In genomic region chr8:69882021-69882756, GRCm38 (mm10) we compare ENCODE assay signal across 8 mouse cellular contexts. TPM values are rescaled to one million over a fixed set of nuclear protein-coding genes. Genes with fewer than 3 reads are reported as not detected.
A peak's percentile ranks its signal among the peaks of the same experiment; 100 is the strongest.
DNase-seq lines count a peak whose midpoint lies in the region; ATAC-seq and TF ChIP-seq lines count a peak whose summit lies in the region.

No protein-coding gene starts in this region.

- no peak for TF ChIP-seq EP300 in heart, adult 2 months (IDR thresholded peaks at IDR 0.05; ENCODE audit: insufficient read depth, low read depth, low read length)

- no peaks in the 10 kb centered on the region for H3K4me1 ChIP-seq in heart, adult 2 months (ENCODE audit: control insufficient read depth, insufficient read depth, low read length)
- H3K4me1 ChIP-seq in heart, embryonic 12.5 days (replicated peaks): peaks cover 27% of the 10 kb centered on the region
- 0 out of 2 replicates have a peak, but pooled peaks cover 5% of the 10 kb centered on the region for H3K4me1 ChIP-seq in kidney, embryonic 14.5 days (ENCODE audit: control insufficient read depth, insufficient read depth, low read length)
- peaks cover 8% of the 10 kb centered on the region for H3K4me1 ChIP-seq in liver, embryonic 16.5 days (ENCODE audit: control insufficient read depth, low read depth, low read length)
- peaks cover 47% of the 10 kb centered on the region for H3K4me1 ChIP-seq in olfactory bulb, adult 2 months (ENCODE audit: control insufficient read depth, insufficient read depth, low read length)

- 0 out of 2 replicates have a peak, but pooled peaks have one; percentile 33 for ATAC-seq in heart, embryonic 12.5 days (ENCODE audit: insufficient number of reproducible peaks, low FRiP score)
- peak; percentile 37; the same call in 1 of the 2 replicates for ATAC-seq in kidney, embryonic 14.5 days (ENCODE audit: low FRiP score, low TSS enrichment)
- ATAC-seq in liver, embryonic 16.5 days (ENCODE audit: low read depth): peak; percentile 38; the same call in 1 of the 2 replicates

- peaks cover 9% of the 10 kb centered on the region for H3K9me3 ChIP-seq in heart, embryonic 12.5 days (replicated peaks)
- H3K9me3 ChIP-seq in kidney, embryonic 14.5 days (ENCODE audit: control insufficient read depth, low read length): no peaks in the 10 kb centered on the region
- H3K9me3 ChIP-seq in liver, embryonic 16.5 days (replicated peaks; ENCODE audit: control insufficient read depth, low read length): no peaks in the 10 kb centered on the region; the same call in 1 of the 2 replicates

- no peak overlapping the region for H3K27ac ChIP-seq in heart, adult 2 months
- no peak overlapping the region for H3K27ac ChIP-seq in heart, embryonic 12.5 days (ENCODE audit: poor library complexity, severe bottlenecking)
- H3K27ac ChIP-seq in kidney, embryonic 14.5 days (ENCODE audit: low read depth, low read length): no peak overlapping the region
- H3K27ac ChIP-seq in liver, embryonic 16.5 days (ENCODE audit: low read length): no peak overlapping the region
- no peak overlapping the region for H3K27ac ChIP-seq in olfactory bulb, adult 2 months (ENCODE audit: insufficient read depth, low read depth, low read length)

- intact Hi-C loops in heart, adult 2 months (cut with DNase I): no loop called here

- 8% methylated on average over 103 of the region's 103 CpGs for WGBS in heart, adult 2 months
- 9% methylated on average over 102 of the region's 103 CpGs for WGBS in heart, embryonic 12.5 days
- 8% methylated on average over 103 of the region's 103 CpGs for WGBS in kidney, embryonic 14.5 days
- WGBS in liver, embryonic 16.5 days (ENCODE audit: insufficient replicate concordance): 8% methylated on average over 99 of the region's 103 CpGs
- 5% methylated on average over 103 of the region's 103 CpGs for WGBS in olfactory bulb, adult 2 months

- H3K27me3 ChIP-seq in heart, adult 2 months (ENCODE audit: control insufficient read depth, insufficient read depth, low read length): peaks cover 33% of the 10 kb centered on the region
- H3K27me3 ChIP-seq in heart, embryonic 12.5 days (replicated peaks): peaks cover 93% of the 10 kb centered on the region
- H3K27me3 ChIP-seq in kidney, embryonic 14.5 days (ENCODE audit: control insufficient read depth, insufficient read depth, low read length): peaks cover 89% of the 10 kb centered on the region
- peaks cover 83% of the 10 kb centered on the region for H3K27me3 ChIP-seq in liver, embryonic 16.5 days (ENCODE audit: control insufficient read depth, insufficient read depth, low read depth, low read length)

- no peaks in the 10 kb centered on the region for H3K36me3 ChIP-seq in heart, adult 2 months (ENCODE audit: control insufficient read depth, insufficient read depth, low read length)
- no peaks in the 10 kb centered on the region for H3K36me3 ChIP-seq in heart, embryonic 12.5 days
- H3K36me3 ChIP-seq in kidney, embryonic 14.5 days (ENCODE audit: control insufficient read depth, insufficient read depth, low read length): no peaks in the 10 kb centered on the region
- H3K36me3 ChIP-seq in liver, embryonic 16.5 days (ENCODE audit: control insufficient read depth, insufficient read depth): no peaks in the 10 kb centered on the region

- peak overlapping the region; percentile 68 for H3K4me2 ChIP-seq in heart, embryonic 12.5 days
- peak overlapping the region; percentile 50 for H3K4me2 ChIP-seq in kidney, embryonic 14.5 days (replicated peaks; ENCODE audit: low read depth, low read length)
- H3K4me2 ChIP-seq in liver, embryonic 16.5 days (ENCODE audit: low read depth, low read length): peak overlapping the region; percentile 52

- 0 out of 2 replicates have a peak overlapping the region, but pooled peaks have one; percentile 2 for H3K9ac ChIP-seq in heart, adult 2 months (ENCODE audit: low read depth, low read length)
- H3K9ac ChIP-seq in heart, embryonic 12.5 days: peak overlapping the region; percentile 49; the same call in 1 of the 2 replicates
- H3K9ac ChIP-seq in kidney, embryonic 14.5 days (ENCODE audit: low read depth, low read length): peak overlapping the region; percentile 28; the same call in 1 of the 2 replicates
- no peak overlapping the region for H3K9ac ChIP-seq in liver, embryonic 16.5 days (ENCODE audit: low read depth, low read length)

- H3K4me3 ChIP-seq in heart, adult 2 months: peak overlapping the region; percentile 34
- peak overlapping the region; percentile 49 for H3K4me3 ChIP-seq in heart, embryonic 12.5 days
- H3K4me3 ChIP-seq in kidney, embryonic 14.5 days (ENCODE audit: low read length): peak overlapping the region; percentile 39
- peak overlapping the region; percentile 44 for H3K4me3 ChIP-seq in liver, embryonic 16.5 days (ENCODE audit: low read depth, low read length)
- H3K4me3 ChIP-seq in olfactory bulb, adult 2 months (ENCODE audit: insufficient read depth, low read depth, low read length): peak overlapping the region; percentile 44

- DNase-seq in heart, adult 2 months: peak; percentile 65
- DNase-seq in heart, adult 8-10 months (ENCODE audit: low spot score): no peak
- DNase-seq in brain, adult 2 months (ENCODE audit: low read depth, low spot score): peak; percentile 49
- DNase-seq in spleen, postnatal 14 days (ENCODE audit: low spot score in 2 of 2): no peak

- TF ChIP-seq CTCF in heart, adult 2 months (IDR thresholded peaks at IDR 0.05): no peak
- no peak for TF ChIP-seq CTCF in olfactory bulb, adult 2 months (IDR thresholded peaks at IDR 0.05; ENCODE audit: insufficient read depth, low read depth, low read length)

- no peaks in the 10 kb centered on the region for H3K79me2 ChIP-seq in heart, adult 2 months (replicated peaks; ENCODE audit: control insufficient read depth, insufficient read depth, low read length)

- TF ChIP-seq POLR2A in heart, adult 2 months (IDR thresholded peaks at IDR 0.05; ENCODE audit: insufficient read depth, low read depth, low read length): no peak
- 0 out of 2 replicates have a peak, but pooled peaks have one; percentile 21 for TF ChIP-seq POLR2A in olfactory bulb, adult 2 months (IDR thresholded peaks at IDR 0.05; ENCODE audit: insufficient read depth, low read depth, low read length)

RNA-seq across cellular contexts. Expression of gene Cilp2, which starts 5.3 kb away (rescaled TPM):
- total RNA-seq in heart, adult 2 months (2021): 1 to 10 TPM; 1.5 to 1.9 TPM
- 11.2 and 16.8 TPM in 2 replicates for polyA plus RNA-seq in heart, adult 2 months (2012; rRNA removed)
- total RNA-seq in heart, adult 8-10 months (2022): 1 to 10 TPM; 1.3 to 3.1 (median 2.4) TPM
- 0.78 and 0.82 TPM in 2 replicates for polyA plus RNA-seq in heart, embryonic 12.5 days (2016; fragmentation: Nextera tagmentation; extraction: Ambion mirVana)
- polyA plus RNA-seq in kidney, embryonic 14.5 days (2014; fragmentation: Nextera tagmentation; extraction: Ambion mirVana): 0.58 and 0.77 TPM in 2 replicates
- not detected in 2 replicates for polyA plus RNA-seq in liver, embryonic 16.5 days (2015; fragmentation: Nextera tagmentation; extraction: Ambion mirVana)
- not detected in 2 replicates for polyA plus RNA-seq in olfactory bulb, adult 2 months (2012; ENCODE audit: insufficient read depth, insufficient read length, low replicate concordance, missing spikeins)

RNA-seq across cellular contexts. Expression of gene Tssk6, which starts 19.8 kb away (rescaled TPM):
- total RNA-seq in heart, adult 2 months (2021): under 1 TPM; 0.16 to 0.23 TPM
- polyA plus RNA-seq in heart, adult 2 months (2012; rRNA removed): 0.23 and 0.49 TPM in 2 replicates
- total RNA-seq in heart, adult 8-10 months (2022): under 1 TPM in 1 of 4 experiments, not detected in 3; 0.19 TPM
- 1.9 and 3.1 TPM in 2 replicates for polyA plus RNA-seq in heart, embryonic 12.5 days (2016; fragmentation: Nextera tagmentation; extraction: Ambion mirVana)
- polyA plus RNA-seq in kidney, embryonic 14.5 days (2014; fragmentation: Nextera tagmentation; extraction: Ambion mirVana): 2.7 and 5.1 TPM in 2 replicates
- polyA plus RNA-seq in liver, embryonic 16.5 days (2015; fragmentation: Nextera tagmentation; extraction: Ambion mirVana): 1.1 and 1.6 TPM in 2 replicates
- not detected in 2 replicates for polyA plus RNA-seq in olfactory bulb, adult 2 months (2012; ENCODE audit: insufficient read depth, insufficient read length, low replicate concordance, missing spikeins)

RNA-seq across cellular contexts. Expression of gene Ndufa13, which starts 20.2 kb away (rescaled TPM):
- 100 to 1,000 TPM; 417 to 492 TPM for total RNA-seq in heart, adult 2 months (2021)
- polyA plus RNA-seq in heart, adult 2 months (2012; rRNA removed): 443 and 488 TPM in 2 replicates
- total RNA-seq in heart, adult 8-10 months (2022): 100 to 1,000 TPM; 373 to 528 (median 455) TPM
- polyA plus RNA-seq in heart, embryonic 12.5 days (2016; fragmentation: Nextera tagmentation; extraction: Ambion mirVana): 309 and 314 TPM in 2 replicates
- 192 and 272 TPM in 2 replicates for polyA plus RNA-seq in kidney, embryonic 14.5 days (2014; fragmentation: Nextera tagmentation; extraction: Ambion mirVana)
- polyA plus RNA-seq in liver, embryonic 16.5 days (2015; fragmentation: Nextera tagmentation; extraction: Ambion mirVana): 103 and 104 TPM in 2 replicates
- not detected in 2 replicates for polyA plus RNA-seq in olfactory bulb, adult 2 months (2012; ENCODE audit: insufficient read depth, insufficient read length, low replicate concordance, missing spikeins)

RNA-seq across cellular contexts. Expression of gene Yjefn3, which starts 20.3 kb away (rescaled TPM):
- 10 to 100 TPM; 13.3 to 16.8 TPM for total RNA-seq in heart, adult 2 months (2021)
- 11.5 and 14.2 TPM in 2 replicates for polyA plus RNA-seq in heart, adult 2 months (2012; rRNA removed)
- 10 to 100 TPM in 3 of 4 experiments, 1 to 10 TPM in 1; 9.5 to 16.7 (median 13.2) TPM for total RNA-seq in heart, adult 8-10 months (2022)
- 7.4 and 8.9 TPM in 2 replicates for polyA plus RNA-seq in heart, embryonic 12.5 days (2016; fragmentation: Nextera tagmentation; extraction: Ambion mirVana)
- polyA plus RNA-seq in kidney, embryonic 14.5 days (2014; fragmentation: Nextera tagmentation; extraction: Ambion mirVana): 1.7 and 3.3 TPM in 2 replicates
- 0.63 and 0.77 TPM in 2 replicates for polyA plus RNA-seq in liver, embryonic 16.5 days (2015; fragmentation: Nextera tagmentation; extraction: Ambion mirVana)
- not detected in 2 replicates for polyA plus RNA-seq in olfactory bulb, adult 2 months (2012; ENCODE audit: insufficient read depth, insufficient read length, low replicate concordance, missing spikeins)

RNA-seq across cellular contexts. Expression of gene Pbx4, which starts 49.9 kb away (rescaled TPM):
- total RNA-seq in heart, adult 2 months (2021): under 1 TPM; 0.23 to 0.37 TPM
- 0.61 and 0.68 TPM in 2 replicates for polyA plus RNA-seq in heart, adult 2 months (2012; rRNA removed)
- under 1 TPM in 2 of 4 experiments, not detected in 2; 0.29 to 1.00 TPM for total RNA-seq in heart, adult 8-10 months (2022)
- 4.7 TPM in 2 replicates for polyA plus RNA-seq in heart, embryonic 12.5 days (2016; fragmentation: Nextera tagmentation; extraction: Ambion mirVana)
- 9.6 and 9.7 TPM in 2 replicates for polyA plus RNA-seq in kidney, embryonic 14.5 days (2014; fragmentation: Nextera tagmentation; extraction: Ambion mirVana)
- 1.8 and 2.0 TPM in 2 replicates for polyA plus RNA-seq in liver, embryonic 16.5 days (2015; fragmentation: Nextera tagmentation; extraction: Ambion mirVana)
- polyA plus RNA-seq in olfactory bulb, adult 2 months (2012; ENCODE audit: insufficient read depth, insufficient read length, low replicate concordance, missing spikeins): not detected in 2 replicates

Comparison
In these comparisons a context has a peak if more than half of its experiments do, and no peak if none do; other contexts are left out.
1. DNase-seq: peak in heart, adult 2 months (2 of 2) and brain, adult 2 months (single experiment); none in heart, adult 8-10 months (single experiment) and spleen, postnatal 14 days (0 of 2).
2. RNA of gene Ndufa13, which starts 20.2 kb away (polyA plus RNA-seq): 443 to 488 TPM in heart, adult 2 months, 309 to 314 TPM in heart, embryonic 12.5 days, 192 to 272 TPM in kidney, embryonic 14.5 days and 103 to 104 TPM in liver, embryonic 16.5 days; not detected in olfactory bulb, adult 2 months; every median in the first group is over 100 times any median in the second.
3. Peak in every context shown above with its lines, with median percentiles within 50 percentile points of each other: H3K4me3 ChIP-seq, ATAC-seq and H3K4me2 ChIP-seq.